Mouse (Mus musculus) olfactory bulb, adult 2 months (tissue): ENCODE data around the gene Zfp593.

Source experiments
- CTCF ChIP-seq: fragments of 200-500 bp; IDR thresholded peaks from 2 replicates; pipeline ENCODE4 v1.5.1; 2012; ENCODE audit warnings: low read depth, mild to moderate bottlenecking, low read length, moderate library complexity; ENCODE audit not compliant: insufficient read depth
- POLR2A ChIP-seq: fragments of 200-500 bp; IDR thresholded peaks from 2 replicates; pipeline ENCODE4 v1.6.1; 2012; ENCODE audit warnings: mild to moderate bottlenecking, low read depth, low read length, moderate library complexity; ENCODE audit not compliant: insufficient read depth

- TF ChIP-seq CTCF (no peak), POLR2A (no peak)
Observed at GRCm38 (mm10) chr4:134237582-134238278, 7.7 kb downstream of the Zfp593 start.
